Mouse (Mus musculus): ENCODE measurements around the gene Smpx. TPM values are rescaled to one million over a fixed set of nuclear protein-coding genes. Genes with fewer than 3 reads are reported as not detected.

Smpx gene
- total and polyA plus RNA-seq, 3 experiments = not detected

DNA sequence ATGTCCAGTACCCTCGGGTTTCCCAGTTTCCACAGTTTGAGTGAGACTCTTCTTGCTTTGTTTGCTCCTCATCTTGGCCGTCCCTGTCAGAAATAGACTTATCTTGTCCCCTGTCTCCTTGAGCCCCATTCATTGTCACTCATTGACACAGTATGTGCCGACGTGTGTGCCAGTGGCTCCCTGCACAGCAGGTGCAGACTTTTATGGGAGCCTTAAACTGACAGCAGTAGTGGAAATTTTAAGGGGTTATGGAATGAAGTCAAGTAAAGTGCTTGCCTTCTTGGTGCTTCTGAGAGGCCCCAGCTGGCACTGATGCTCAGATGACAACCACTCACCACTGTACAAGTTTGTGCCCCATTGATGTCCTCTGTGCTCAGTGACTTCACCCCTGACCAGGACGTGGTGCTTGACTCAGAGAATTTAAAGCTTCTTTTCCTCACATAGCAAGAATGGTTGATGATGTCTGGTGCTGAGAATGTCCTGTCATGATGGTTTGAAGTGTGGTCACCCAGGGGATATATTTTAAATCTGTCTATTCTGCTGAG lies 1.0 kb upstream of the Smpx start:
- TF ChIP-seq SIN3A (IDR thresholded peaks at IDR 0.05; ENCODE audit: low read length) (no peak), JUND (IDR thresholded peaks at IDR 0.05; ENCODE audit: low read depth, low read length) (no peak), E2F4 (IDR thresholded peaks at IDR 0.05; ENCODE audit: borderline replicate concordance, low read depth, low read length) (no peak), CTCF (IDR thresholded peaks at IDR 0.05 in 2 of 3, conservative IDR thresholded peaks at IDR 0.05 in 1 of 3; ENCODE audit: control insufficient read depth in 1 of 3, insufficient read depth in 1 of 3, low read depth in 2 of 3, low read length in 3 of 3, poor library complexity in 1 of 3, severe bottlenecking in 1 of 3) (no peak), HCFC1 (IDR thresholded peaks at IDR 0.05; ENCODE audit: low read depth, low read length) (no peak), BHLHE40 (IDR thresholded peaks at IDR 0.05; ENCODE audit: borderline replicate concordance, low read depth, low read length) (no peak), POLR2AphosphoS2 (IDR thresholded peaks at IDR 0.05; ENCODE audit: low read length) (no peak), CHD1 (IDR thresholded peaks at IDR 0.05; ENCODE audit: low read depth, low read length) (no peak), MAFK (IDR thresholded peaks at IDR 0.05; ENCODE audit: borderline replicate concordance, low read depth, low read length) (no peak), EP300 (IDR thresholded peaks at IDR 0.05; ENCODE audit: low read depth in 1 of 2, low read length in 2 of 2) (no peak), MXI1 (IDR thresholded peaks at IDR 0.05; ENCODE audit: low read depth, low read length) (no peak), USF2 (IDR thresholded peaks at IDR 0.05; ENCODE audit: borderline replicate concordance in 1 of 2, insufficient read depth in 1 of 2, low read depth in 1 of 2, low read length in 2 of 2) (no peak), ELF1 (IDR thresholded peaks at IDR 0.05; ENCODE audit: low read depth, low read length) (no peak), MAZ (IDR thresholded peaks at IDR 0.05; ENCODE audit: low read depth, low read length) (no peak), GATA1 (IDR thresholded peaks at IDR 0.05; ENCODE audit: low read depth, low read length) (no peak), ZC3H11A (IDR thresholded peaks at IDR 0.05; ENCODE audit: low read depth, low read length) (no peak)
- Histone ChIP-seq H3K27me3 (ENCODE audit: control insufficient read depth in 1 of 2, insufficient read depth in 2 of 2, low read length in 2 of 2) (no peaks in the 10 kb centered on the region; a peak in 1 of 4 replicates), H3K36me3 (ENCODE audit: control insufficient read depth in 1 of 2, insufficient read depth in 2 of 2, low read length in 2 of 2) (no peaks in the 10 kb centered on the region)

DNA sequence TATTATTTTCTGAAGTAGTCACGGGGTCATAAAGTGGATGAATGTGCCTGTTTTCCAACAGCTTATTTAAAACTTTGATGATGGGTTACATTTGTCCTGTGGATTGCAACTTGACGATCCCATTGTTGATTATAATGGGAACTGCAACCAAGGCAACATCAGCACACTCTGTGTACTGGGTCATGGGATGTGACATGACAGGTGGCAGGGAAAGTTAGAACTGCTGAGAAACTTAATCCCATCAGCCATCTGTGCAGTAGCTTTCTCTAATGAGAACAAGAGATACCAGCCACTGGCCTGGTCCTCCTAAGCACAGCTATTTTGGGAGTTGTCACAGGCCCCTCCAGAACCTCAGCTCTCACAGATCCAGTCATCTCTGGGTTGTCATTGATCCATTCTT lies 8.5 kb downstream of the Smpx start:
- no peak for DNase-seq (ENCODE audit: low read depth, low spot score)
- no peaks in the 10 kb centered on the region for H3K4me1 ChIP-seq (ENCODE audit: control insufficient read depth in 1 of 2, insufficient read depth in 2 of 2, low read length in 2 of 2)

More for the DNA sequence above, 1.0 kb upstream of the Smpx start:
- H3K4me3 ChIP-seq (ENCODE audit: control insufficient read depth in 1 of 2, insufficient read depth in 1 of 2, low read depth in 2 of 2, low read length in 2 of 2) = no peak overlapping the region
- no peaks in the 10 kb centered on the region for H3K9me3 ChIP-seq (replicated peaks; ENCODE audit: insufficient read depth, low read length)
- no peak overlapping the region for H3K9ac ChIP-seq (ENCODE audit: control insufficient read depth, low read depth, low read length, poor library complexity, severe bottlenecking)
- no peaks in the 10 kb centered on the region for H3K79me2 ChIP-seq (ENCODE audit: control insufficient read depth, insufficient read depth, low read length, poor library complexity)
- no peak overlapping the region for H3K27ac ChIP-seq (ENCODE audit: control insufficient read depth, low read depth, low read length)
- no peaks in the 10 kb centered on the region for H3K4me1 ChIP-seq (ENCODE audit: control insufficient read depth in 1 of 2, insufficient read depth in 2 of 2, low read length in 2 of 2)
- no peak for DNase-seq (ENCODE audit: low read depth, low spot score)

More for the DNA sequence above, 8.5 kb downstream of the Smpx start:
- Histone ChIP-seq H3K36me3 (ENCODE audit: control insufficient read depth in 1 of 2, insufficient read depth in 2 of 2, low read length in 2 of 2) (no peaks in the 10 kb centered on the region), H3K9me3 (replicated peaks; ENCODE audit: insufficient read depth, low read length) (no peaks in the 10 kb centered on the region), H3K79me2 (ENCODE audit: control insufficient read depth, insufficient read depth, low read length, poor library complexity) (no peaks in the 10 kb centered on the region), H3K9ac (ENCODE audit: control insufficient read depth, low read depth, low read length, poor library complexity, severe bottlenecking) (no peak overlapping the region), H3K4me3 (ENCODE audit: control insufficient read depth in 1 of 2, insufficient read depth in 1 of 2, low read depth in 2 of 2, low read length in 2 of 2) (no peak overlapping the region), H3K27me3 (ENCODE audit: control insufficient read depth in 1 of 2, insufficient read depth in 2 of 2, low read length in 2 of 2) (no peaks in the 10 kb centered on the region), H3K27ac (ENCODE audit: control insufficient read depth, low read depth, low read length) (no peak overlapping the region)
- no peak for TF ChIP-seq CTCF (IDR thresholded peaks at IDR 0.05 in 2 of 3, conservative IDR thresholded peaks at IDR 0.05 in 1 of 3; ENCODE audit: control insufficient read depth in 1 of 3, insufficient read depth in 1 of 3, low read depth in 2 of 3, low read length in 3 of 3, poor library complexity in 1 of 3, severe bottlenecking in 1 of 3)

Data from MEL (cell line).